Mouse (Mus musculus): ENCODE measurements around the gene Tmem37.

The Tmem37 gene

GRCm38 (mm10) chr1:120093482-120094134, 19.7 kb upstream of the Tmem37 start:
- DNase-seq (ENCODE audit: low read depth, low spot score) = peak; percentile 86

- DNase-seq (ENCODE audit: low read depth, low spot score) = peak; percentile 34
These were observed 17.2 kb upstream of the Tmem37 start for GRCm38 (mm10) chr1:120090880-120091570.

- DNase-seq (ENCODE audit: low read depth, low spot score) = peak; percentile 84
These were observed 15.3 kb upstream of the Tmem37 start for GRCm38 (mm10) chr1:120089180-120089579.

- peak; percentile 85 for DNase-seq (ENCODE audit: low read depth, low spot score)
These were observed 12.8 kb upstream of the Tmem37 start for GRCm38 (mm10) chr1:120086644-120087043.

- DNase-seq (ENCODE audit: low read depth, low spot score) = peak; percentile 96
These were observed 11.8 kb upstream of the Tmem37 start for GRCm38 (mm10) chr1:120085696-120086095.

GRCm38 (mm10) chr1:120083921-120084517, 10.1 kb upstream of the Tmem37 start:
- DNase-seq (ENCODE audit: low read depth, low spot score) = peak; percentile 57

GRCm38 (mm10) chr1:120082957-120083585, 9.2 kb upstream of the Tmem37 start:
- DNase-seq (ENCODE audit: low read depth, low spot score) = peak; percentile 86

- no peak for DNase-seq (ENCODE audit: low read depth, low spot score)
These were observed 6.8 kb upstream of the Tmem37 start for GRCm38 (mm10) chr1:120080632-120081031.

GRCm38 (mm10) chr1:120077746-120078410, 4.0 kb upstream of the Tmem37 start:
- DNase-seq (ENCODE audit: low read depth, low spot score) = peak; percentile 86

GRCm38 (mm10) chr1:120075507-120075906, 1.6 kb upstream of the Tmem37 start:
- no peak for DNase-seq (ENCODE audit: low read depth, low spot score)

- no peak for DNase-seq (ENCODE audit: low read depth, low spot score)
These were observed 1.1 kb upstream of the Tmem37 start for GRCm38 (mm10) chr1:120074931-120075330.

- DNase-seq (ENCODE audit: low read depth, low spot score) = peak; percentile 89
These were observed 431 bp upstream of the Tmem37 start for GRCm38 (mm10) chr1:120074307-120074702.

- DNase-seq (ENCODE audit: low read depth, low spot score) = no peak
These were observed 974 bp downstream of the Tmem37 start for GRCm38 (mm10) chr1:120072900-120073299.

GRCm38 (mm10) chr1:120071133-120071532, 2.7 kb downstream of the Tmem37 start:
- no peak for DNase-seq (ENCODE audit: low read depth, low spot score)

GRCm38 (mm10) chr1:120070168-120070567, 3.7 kb downstream of the Tmem37 start:
- DNase-seq (ENCODE audit: low read depth, low spot score) = no peak

GRCm38 (mm10) chr1:120069120-120069519, 4.8 kb downstream of the Tmem37 start:
- no peak for DNase-seq (ENCODE audit: low read depth, low spot score)

GRCm38 (mm10) chr1:120066625-120067024, 7.2 kb downstream of the Tmem37 start:
- no peak for DNase-seq (ENCODE audit: low read depth, low spot score)

GRCm38 (mm10) chr1:120066159-120066558, 7.7 kb downstream of the Tmem37 start:
- DNase-seq (ENCODE audit: low read depth, low spot score) = no peak

GRCm38 (mm10) chr1:120064036-120064682, 9.7 kb downstream of the Tmem37 start:
- DNase-seq (ENCODE audit: low read depth, low spot score) = no peak

- DNase-seq (ENCODE audit: low read depth, low spot score) = no peak
These were observed 11.6 kb downstream of the Tmem37 start for GRCm38 (mm10) chr1:120062231-120062630.

- DNase-seq (ENCODE audit: low read depth, low spot score) = no peak
These were observed 13.2 kb downstream of the Tmem37 start for GRCm38 (mm10) chr1:120060687-120061086.
